Mouse (Mus musculus) midbrain, embryonic 11.5 days (tissue): Measurements from ENCODE around the gene Chd2. TPM values are rescaled to one million over a fixed set of nuclear protein-coding genes. Genes with fewer than 3 reads are reported as not detected.

Experiments
- ATAC-seq: fragments of 200-750 bp; cut with Nextera tagmentation; 2 replicates; pipeline ENCODE4 v1.8.0; 2017; ENCODE audit warnings: moderate TSS enrichment, moderate library complexity; ENCODE audit not compliant: low FRiP score
- DNase-seq: peaks from one replicate; pipeline ENCODE4 v3.0.0; 2015; ENCODE audit warnings: low spot score; ENCODE audit errors: missing footprints
- H3K27ac ChIP-seq: fragments of 300-500 bp; sonication (generic); 2 replicates; pipeline ENCODE4 v1.5.1; 2014; ENCODE audit warnings: low read depth, low read length
- H3K27me3 ChIP-seq: fragments of 300-500 bp; sonication (generic); 2 replicates; pipeline ENCODE4 v1.6.1; 2014; ENCODE audit warnings: mild to moderate bottlenecking, low read length, moderate library complexity, mixed read lengths; ENCODE audit not compliant: control insufficient read depth, insufficient read depth
- H3K36me3 ChIP-seq: fragments of 300-500 bp; sonication (generic); 2 replicates; pipeline ENCODE4 v1.6.1; 2014; ENCODE audit warnings: mild to moderate bottlenecking, low read length, moderate library complexity, mixed read lengths; ENCODE audit not compliant: control insufficient read depth, insufficient read depth
- H3K4me1 ChIP-seq: fragments of 300-500 bp; sonication (generic); 2 replicates; pipeline ENCODE4 v1.6.1; 2014; ENCODE audit warnings: low read length; ENCODE audit not compliant: control insufficient read depth, insufficient read depth
- H3K4me2 ChIP-seq: fragments of 300-500 bp; sonication (generic); 2 replicates; pipeline ENCODE4 v1.6.1; 2014; ENCODE audit warnings: mild to moderate bottlenecking, moderate library complexity
- H3K4me3 ChIP-seq: fragments of 300-500 bp; sonication (generic); 2 replicates; pipeline ENCODE4 v1.5.1; 2014; ENCODE audit warnings: low read depth, low read length
- H3K9ac ChIP-seq: fragments of 300-500 bp; sonication (generic); 2 replicates; pipeline ENCODE4 v1.6.1; 2014; ENCODE audit warnings: low read length
- H3K9me3 ChIP-seq: fragments of 300-500 bp; sonication (generic); 2 replicates; pipeline ENCODE4 v1.6.1; 2016; ENCODE audit warnings: low read length; ENCODE audit not compliant: control insufficient read depth
- WGBS: fragments of 180-500 bp; shearing (Covaris S2); extraction: QIAGEN DNeasy Blood & Tissue Kit; methylation state at CpG from one replicate; pipeline ENCODE4 v1.1.7; 2014; 5-methylcytosine and 5-hydroxymethylcytosine counted together
- polyA plus RNA-seq: library from polyadenylated mRNA; unstranded; fragments of >200 nt; fragmentation: Nextera tagmentation; extraction: Ambion mirVana; gene quantifications from 2 replicates; pipeline ENCODE4 v1.2.1, GENCODE M21; 2014

Chd2 gene
- polyA plus RNA-seq, 1 experiment from 2014 or later, result 41.7 TPM

DNA sequence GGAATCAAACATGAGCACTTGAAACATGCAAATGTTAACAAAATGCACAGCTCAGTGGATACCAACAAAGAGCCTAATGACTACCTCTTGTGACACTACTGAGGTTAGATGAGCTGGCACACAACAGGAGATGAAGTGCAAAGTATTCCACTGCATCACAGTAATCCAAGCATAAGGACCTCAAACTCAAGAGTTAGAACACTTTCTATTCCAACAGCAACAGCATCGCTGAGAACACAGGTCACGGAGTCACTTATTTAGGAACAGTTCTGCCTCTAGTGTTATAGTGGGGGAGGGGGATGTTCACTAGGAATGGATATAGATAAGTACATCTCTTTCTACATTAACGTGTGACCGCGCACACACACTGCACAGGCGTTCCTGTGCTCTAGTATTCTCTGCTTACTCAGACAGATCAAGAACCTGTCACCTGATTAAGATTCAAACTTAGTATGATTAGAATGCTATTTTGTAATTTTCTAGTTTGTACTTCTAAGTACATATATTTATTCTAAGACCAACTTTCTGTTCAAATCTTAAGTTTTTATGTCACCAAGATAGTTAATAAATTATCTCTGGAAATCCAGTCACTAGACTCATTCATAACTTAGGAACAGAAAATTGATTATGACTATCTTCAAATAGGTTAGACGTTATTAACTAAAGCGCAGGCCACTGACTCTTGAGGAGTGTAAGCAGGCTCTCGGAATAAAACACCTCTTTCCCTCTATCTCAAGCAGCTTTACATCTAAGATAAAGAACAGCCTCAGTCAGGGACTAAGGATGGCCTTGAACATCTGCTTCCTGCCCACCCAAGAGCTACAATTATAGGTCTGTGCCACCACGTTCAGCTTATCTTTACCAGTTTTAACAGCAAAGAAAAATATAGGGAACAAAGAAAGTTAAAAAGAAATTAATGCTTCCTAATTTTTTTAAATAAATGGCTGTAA, 5.2 kb upstream of the Chd2 start:
- no peaks in the 10 kb centered on the region for H3K9me3 ChIP-seq
- no peak overlapping the region for H3K4me3 ChIP-seq
- peak; percentile 81 for DNase-seq
- WGBS, result 86% methylated on average over 10 of the region's 10 CpGs
- no peak for ATAC-seq
- no peak overlapping the region for H3K27ac ChIP-seq
- H3K4me2 ChIP-seq, result no peak overlapping the region
- H3K36me3 ChIP-seq, result peaks cover 8% of the 10 kb centered on the region; the same call in 1 of the 2 replicates
- H3K27me3 ChIP-seq, result no peaks in the 10 kb centered on the region
- peaks cover 5% of the 10 kb centered on the region for H3K4me1 ChIP-seq
- H3K9ac ChIP-seq, result no peak overlapping the region

DNA sequence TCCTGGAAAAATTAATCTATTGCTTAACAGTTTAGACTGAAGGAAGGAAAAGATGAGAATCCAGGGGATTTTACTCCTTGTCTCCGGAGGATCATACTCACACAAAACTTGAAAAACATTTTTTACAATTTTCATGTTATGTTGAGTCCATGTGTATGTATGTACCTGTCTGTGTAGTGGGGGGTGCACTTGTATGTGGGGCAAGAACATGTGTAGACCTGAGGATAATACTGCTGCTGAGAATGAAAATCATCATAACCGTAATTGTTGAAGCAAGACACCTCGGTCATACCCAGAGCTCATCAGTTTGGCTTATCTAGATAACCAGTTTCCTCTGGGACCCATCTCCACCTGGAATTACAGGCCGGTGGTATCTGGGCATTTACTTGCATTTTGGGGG, 3.4 kb upstream of the Chd2 start:
- no peak overlapping the region for H3K4me2 ChIP-seq
- peaks cover 5% of the 10 kb centered on the region for H3K4me1 ChIP-seq
- no peaks in the 10 kb centered on the region for H3K27me3 ChIP-seq
- ATAC-seq (no peak), DNase-seq (no peak)
- no peak overlapping the region for H3K9ac ChIP-seq
- peaks cover 6% of the 10 kb centered on the region; the same call in 1 of the 2 replicates for H3K36me3 ChIP-seq
- H3K9me3 ChIP-seq, result no peaks in the 10 kb centered on the region
- 95% methylated on average over 4 of the region's 4 CpGs for WGBS
- H3K4me3 ChIP-seq, result no peak overlapping the region
- H3K27ac ChIP-seq, result no peak overlapping the region

DNA sequence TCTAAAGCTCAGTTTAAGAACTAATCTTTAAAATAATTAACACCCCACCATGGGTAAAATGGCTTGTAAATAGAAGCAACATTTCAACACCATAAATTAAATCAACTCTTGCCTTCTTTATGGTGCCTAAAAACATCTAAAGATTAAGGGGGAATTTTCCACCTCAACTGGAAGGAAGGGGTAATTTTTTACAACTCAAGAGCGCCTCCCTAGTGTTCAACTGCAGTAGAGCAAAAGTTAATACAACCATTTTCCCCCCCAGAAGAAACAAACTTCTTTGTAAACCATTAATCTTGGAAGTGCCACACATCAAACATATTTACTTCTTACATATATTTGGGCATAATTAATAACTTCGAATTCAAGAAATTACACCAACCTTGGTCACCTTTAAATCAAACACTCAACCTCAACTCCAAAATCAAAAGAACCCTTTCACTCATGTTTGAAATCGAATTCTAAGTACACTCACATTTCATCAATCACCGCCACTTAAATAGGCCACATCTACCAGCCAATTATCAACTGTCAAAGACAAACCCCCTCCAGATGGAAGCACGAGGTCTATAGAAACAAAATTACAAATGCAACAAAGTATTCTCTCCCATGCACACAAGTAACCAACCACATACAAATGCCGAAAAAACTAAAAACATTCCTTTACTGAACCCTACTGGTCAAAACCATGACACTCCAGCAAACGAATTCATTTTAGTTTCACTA, 662 bp upstream of the Chd2 start:
- Histone ChIP-seq H3K9ac (no peak overlapping the region), H3K27me3 (no peaks in the 10 kb centered on the region), H3K27ac (no peak overlapping the region), H3K4me1 (peaks cover 5% of the 10 kb centered on the region), H3K36me3 (0 out of 2 replicates have a peak, but pooled peaks cover 2% of the 10 kb centered on the region), H3K9me3 (no peaks in the 10 kb centered on the region), H3K4me2 (no peak overlapping the region), H3K4me3 (no peak overlapping the region; the same call in 1 of the 2 replicates)
- 82% methylated on average over 7 of the region's 7 CpGs for WGBS
- ATAC-seq (no peak), DNase-seq (peak; percentile 92)

DNA sequence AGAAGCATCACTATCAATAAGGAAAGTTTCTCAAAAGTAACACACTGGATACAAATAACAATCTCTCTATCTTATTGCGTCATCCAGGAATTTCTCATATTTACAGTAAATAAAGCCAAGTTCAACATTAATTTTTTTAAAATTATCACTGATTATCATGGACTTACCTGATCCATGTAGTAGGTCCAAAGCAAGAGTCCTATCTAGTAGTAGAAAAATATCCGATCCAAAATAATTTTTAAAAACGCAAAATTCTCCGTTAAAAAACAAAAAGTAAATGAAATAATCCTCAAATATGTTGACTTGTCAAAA, 595 bp downstream of the Chd2 start:
- under 1% methylated on average over 4 of the region's 4 CpGs for WGBS
- H3K4me1 ChIP-seq, result peaks cover 4% of the 10 kb centered on the region; the same call in 1 of the 2 replicates
- H3K9ac ChIP-seq, result peak overlapping the region; percentile 95
- ATAC-seq (no peak), DNase-seq (peak; percentile 91)
- peak overlapping the region; percentile 71 for H3K4me3 ChIP-seq
- H3K36me3 ChIP-seq, result no peaks in the 10 kb centered on the region
- no peaks in the 10 kb centered on the region for H3K27me3 ChIP-seq
- peak overlapping the region; percentile 99 for H3K27ac ChIP-seq
- H3K9me3 ChIP-seq, result no peaks in the 10 kb centered on the region
- peak overlapping the region; percentile 73 for H3K4me2 ChIP-seq

DNA sequence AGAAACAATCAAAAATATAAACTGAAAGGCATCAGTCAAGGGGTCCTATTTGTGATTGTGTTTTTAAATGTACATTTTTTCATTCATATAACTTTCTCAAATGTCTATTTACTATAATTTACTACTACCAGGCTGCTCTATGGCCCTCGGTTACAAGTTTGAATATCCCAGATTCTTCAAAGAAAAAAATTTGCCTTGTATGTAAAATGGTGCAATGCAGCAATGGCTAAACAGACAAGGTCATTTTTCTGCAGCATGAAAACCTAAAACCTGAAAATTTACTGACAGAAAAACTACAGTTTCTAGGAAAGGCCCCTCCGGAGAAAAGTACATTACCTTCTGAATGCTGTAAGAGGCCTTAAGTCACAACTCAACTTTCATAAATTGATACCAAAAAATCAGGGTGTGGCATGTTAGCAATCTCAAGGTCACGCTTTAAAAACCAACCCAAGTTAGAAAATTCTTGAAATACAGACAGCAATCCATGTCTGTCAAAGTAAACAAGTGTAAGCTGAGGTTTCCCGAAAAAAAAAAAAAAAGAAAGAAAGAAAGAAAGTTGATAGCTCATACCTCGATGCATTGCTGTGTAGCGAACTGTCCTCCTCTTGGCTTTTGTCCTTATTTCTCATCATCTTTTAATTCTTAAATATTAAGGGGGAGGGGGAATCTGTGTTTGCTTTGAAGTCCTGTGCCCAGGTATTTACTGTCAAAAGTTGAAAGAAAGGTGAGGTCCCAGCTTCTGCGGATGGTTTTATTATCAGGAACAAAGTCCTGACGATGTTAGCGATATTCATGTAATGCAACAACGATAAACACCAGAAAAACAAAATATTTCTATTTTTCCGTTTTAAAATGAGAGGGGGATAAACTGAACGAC, 1.2 kb downstream of the Chd2 start:
- H3K4me2 ChIP-seq, result peak overlapping the region; percentile 73
- no peaks in the 10 kb centered on the region for H3K36me3 ChIP-seq
- peak overlapping the region; percentile 57 for H3K27ac ChIP-seq
- H3K9ac ChIP-seq, result peak overlapping the region; percentile 82
- H3K9me3 ChIP-seq, result no peaks in the 10 kb centered on the region
- H3K27me3 ChIP-seq, result no peaks in the 10 kb centered on the region
- DNase-seq (peak; percentile 94), ATAC-seq (no peak)
- H3K4me1 ChIP-seq, result peaks cover 6% of the 10 kb centered on the region; the same call in 1 of the 2 replicates
- WGBS, result 3% methylated on average over 12 of the region's 12 CpGs
- peak overlapping the region; percentile 71 for H3K4me3 ChIP-seq

DNA sequence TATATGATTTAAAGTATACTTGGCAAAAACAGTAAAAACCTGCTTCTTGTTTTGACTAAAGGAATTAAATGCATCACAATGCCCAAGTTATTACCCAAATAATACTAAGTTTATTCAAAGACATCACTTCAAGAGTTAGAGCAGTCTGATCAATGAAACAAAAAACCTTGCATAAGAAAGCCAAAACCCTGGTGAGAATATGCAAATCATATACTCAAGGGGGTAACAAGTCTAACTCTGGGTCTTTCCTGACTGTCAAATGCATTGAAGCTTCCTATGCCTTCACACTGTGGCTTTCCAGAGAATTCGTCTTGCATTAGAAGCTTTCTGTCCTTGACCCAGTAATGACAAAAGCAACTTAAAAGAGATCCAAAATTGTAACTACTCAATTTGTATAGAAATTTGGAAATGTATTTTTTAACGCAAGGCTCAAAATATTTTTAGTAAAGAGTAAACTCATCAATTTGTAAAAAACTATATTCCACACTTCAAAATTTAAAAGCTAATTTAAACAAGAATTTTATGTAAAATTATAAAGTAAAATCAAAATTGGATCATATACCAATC, 2.4 kb downstream of the Chd2 start:
- DNase-seq, result peak; percentile 95
- Histone ChIP-seq H3K36me3 (no peaks in the 10 kb centered on the region), H3K9ac (peak overlapping the region; percentile 43; the same call in 1 of the 2 replicates), H3K9me3 (no peaks in the 10 kb centered on the region), H3K4me3 (peak overlapping the region; percentile 12; the same call in 1 of the 2 replicates), H3K4me1 (peaks cover 6% of the 10 kb centered on the region; the same call in 1 of the 2 replicates), H3K4me2 (peak overlapping the region; percentile 71), H3K27ac (no peak overlapping the region), H3K27me3 (no peaks in the 10 kb centered on the region)
- WGBS, result 33% methylated on average over 2 of the region's 2 CpGs
- no peak for ATAC-seq

DNA sequence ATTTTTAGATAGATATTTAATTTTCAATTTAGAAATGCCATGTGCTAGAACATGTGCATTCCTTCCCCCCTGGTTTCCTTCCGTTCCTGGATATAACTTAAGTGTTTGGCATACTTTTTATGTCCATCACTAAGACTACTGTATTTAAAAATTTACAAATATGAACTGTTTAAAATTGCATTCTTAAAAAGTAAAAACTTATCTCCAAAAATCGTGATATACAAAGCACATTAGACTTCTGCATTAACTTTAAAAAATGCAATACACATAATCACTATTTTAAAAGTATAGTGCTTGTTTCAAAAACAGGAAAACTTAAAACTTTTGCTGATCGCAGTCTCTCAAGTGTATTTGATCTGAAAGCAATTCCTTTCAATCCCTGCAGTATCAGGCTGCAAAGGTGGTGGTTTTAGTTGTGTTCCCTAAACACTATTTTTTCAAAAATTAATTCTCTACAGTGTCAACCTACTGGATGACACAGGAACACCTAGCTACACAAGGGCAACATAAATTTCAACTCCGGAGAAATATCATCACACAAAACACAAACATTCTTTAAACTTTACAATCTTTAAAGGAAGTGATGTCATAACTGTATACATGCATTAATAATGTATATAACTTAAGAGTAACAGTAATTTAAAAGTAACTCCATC, 3.1 kb downstream of the Chd2 start:
- H3K9ac ChIP-seq, result peak overlapping the region; percentile 71
- H3K4me3 ChIP-seq, result peak overlapping the region; percentile 37
- DNase-seq, result no peak
- no peaks in the 10 kb centered on the region for H3K27me3 ChIP-seq
- ATAC-seq, result no peak
- peaks cover 9% of the 10 kb centered on the region; the same call in 1 of the 2 replicates for H3K4me1 ChIP-seq
- 18% methylated on average over 4 of the region's 4 CpGs for WGBS
- no peaks in the 10 kb centered on the region for H3K36me3 ChIP-seq
- H3K4me2 ChIP-seq, result peak overlapping the region; percentile 71
- peak overlapping the region; percentile 92 for H3K27ac ChIP-seq
- no peaks in the 10 kb centered on the region for H3K9me3 ChIP-seq
